Mouse (Mus musculus) stomach, embryonic 14.5 days (tissue): ENCODE data around the gene Ppp4c. TPM values are rescaled to one million over a fixed set of nuclear protein-coding genes. Genes with fewer than 3 reads are reported as not detected.

Source experiments
- polyA plus RNA-seq: library from polyadenylated mRNA; unstranded; fragments of >200 nt; fragmentation: Nextera tagmentation; extraction: Ambion mirVana; gene quantifications from 2 replicates; pipeline ENCODE4 v1.2.1, GENCODE M21; 2014

Gene Ppp4c
- polyA plus RNA-seq, 1 experiment from 2014 or later = 258 TPM

Other genes with a start within 250 kb of the Ppp4c start
- gene Eif3c, start 226.1 kb downstream of the Ppp4c start, polyA plus RNA-seq = 163 and 172 TPM in 2 replicates
- 0.20 and 0.43 TPM in 2 replicates for gene Apobr, start 207.6 kb downstream of the Ppp4c start, polyA plus RNA-seq
- 27.2 and 30.2 TPM in 2 replicates for gene Cln3, start 206.7 kb downstream of the Ppp4c start, polyA plus RNA-seq
- not detected in 2 replicates for gene Il27, start 197.6 kb downstream of the Ppp4c start, polyA plus RNA-seq
- gene Nupr1, start 161.6 kb downstream of the Ppp4c start, polyA plus RNA-seq = 7.0 and 21.7 TPM in 2 replicates
- 61.2 and 67.4 TPM in 2 replicates for gene Sgf29, start 143.2 kb downstream of the Ppp4c start, polyA plus RNA-seq
- 5.8 and 7.0 TPM in 2 replicates for gene Sult1a1, start 116.1 kb downstream of the Ppp4c start, polyA plus RNA-seq
- 118 and 127 TPM in 2 replicates for gene Bola2, start 97.1 kb downstream of the Ppp4c start, polyA plus RNA-seq
- 7.1 and 8.4 TPM in 2 replicates for gene Slx1b, start 96.7 kb downstream of the Ppp4c start, polyA plus RNA-seq
- gene Coro1a, start 84.7 kb downstream of the Ppp4c start, polyA plus RNA-seq = 28.6 and 29.5 TPM in 2 replicates
- 98.4 and 105 TPM in 2 replicates for gene Mapk3, start 32.9 kb downstream of the Ppp4c start, polyA plus RNA-seq
- gene Gdpd3, start 26.2 kb downstream of the Ppp4c start, polyA plus RNA-seq = 1.6 and 2.8 TPM in 2 replicates
- 103 and 116 TPM in 2 replicates for gene Ypel3, start 15.5 kb downstream of the Ppp4c start, polyA plus RNA-seq
- 0.56 and 0.95 TPM in 2 replicates for gene Tbx6, start 11.0 kb downstream of the Ppp4c start, polyA plus RNA-seq
- 1.1 and 1.8 TPM in 2 replicates for gene Fam57b, start 5.2 kb upstream of the Ppp4c start, polyA plus RNA-seq
- not detected in 2 replicates for gene 4930451I11Rik, start 39.1 kb upstream of the Ppp4c start, polyA plus RNA-seq
- 0.75 and 2.0 TPM in 2 replicates for gene Doc2a, start 54.9 kb upstream of the Ppp4c start, polyA plus RNA-seq
- 20.2 and 21.2 TPM in 2 replicates for gene Hirip3, start 69.5 kb upstream of the Ppp4c start, polyA plus RNA-seq
- gene Ino80e, start 69.9 kb upstream of the Ppp4c start, polyA plus RNA-seq = 78.2 and 80.3 TPM in 2 replicates
- 28.0 and 30.2 TPM in 2 replicates for gene Taok2, start 92.2 kb upstream of the Ppp4c start, polyA plus RNA-seq
- gene Tmem219, start 130.4 kb upstream of the Ppp4c start, polyA plus RNA-seq = 29.5 and 33.4 TPM in 2 replicates
- 14.7 and 16.1 TPM in 2 replicates for gene Kctd13, start 136.4 kb upstream of the Ppp4c start, polyA plus RNA-seq
- gene Asphd1, start 157.1 kb upstream of the Ppp4c start, polyA plus RNA-seq = 0.35 and 0.36 TPM in 2 replicates
- gene Sez6l2, start 158.1 kb upstream of the Ppp4c start, polyA plus RNA-seq = 2.9 and 3.6 TPM in 2 replicates
- gene Cdipt, start 183.4 kb upstream of the Ppp4c start, polyA plus RNA-seq = 96.8 and 106 TPM in 2 replicates
- 1.6 and 2.8 TPM in 2 replicates for gene Cdiptos, start 183.6 kb upstream of the Ppp4c start, polyA plus RNA-seq
- 11.4 and 12.4 TPM in 2 replicates for gene Mvp, start 222.1 kb upstream of the Ppp4c start, polyA plus RNA-seq
- gene Pagr1b, start 224.0 kb upstream of the Ppp4c start, polyA plus RNA-seq = not detected in 2 replicates
- gene Pagr1a, start 224.9 kb upstream of the Ppp4c start, polyA plus RNA-seq = 13.9 and 55.8 TPM in 2 replicates
- gene Gm42742, start 228.6 kb upstream of the Ppp4c start, polyA plus RNA-seq = 32.8 and 68.9 TPM in 2 replicates
- gene Prrt2, start 228.7 kb upstream of the Ppp4c start, polyA plus RNA-seq = 15.5 and 16.0 TPM in 2 replicates
- 50.3 and 54.5 TPM in 2 replicates for gene Maz, start 234.5 kb upstream of the Ppp4c start, polyA plus RNA-seq
- 116 and 117 TPM in 2 replicates for gene Kif22, start 250.0 kb upstream of the Ppp4c start, polyA plus RNA-seq